Mouse (Mus musculus) midbrain, embryonic 13.5 days (tissue): Measurements from ENCODE around the gene Dennd4c. TPM values are rescaled to one million over a fixed set of nuclear protein-coding genes. Genes with fewer than 3 reads are reported as not detected.

Source experiments
- ATAC-seq: fragments of 200-750 bp; cut with Nextera tagmentation; 2 replicates; pipeline ENCODE4 v1.8.0; 2017; ENCODE audit warnings: mild to moderate bottlenecking, moderate TSS enrichment, moderate library complexity
- H3K27ac ChIP-seq: fragments of 300-500 bp; sonication (generic); 2 replicates; pipeline ENCODE4 v1.5.1; 2015; ENCODE audit warnings: inconsistent platforms, mild to moderate bottlenecking, moderate library complexity
- H3K27me3 ChIP-seq: fragments of 300-500 bp; sonication (generic); 2 replicates; pipeline ENCODE4 v1.6.1; 2015; ENCODE audit warnings: mild to moderate bottlenecking, inconsistent platforms
- H3K36me3 ChIP-seq: fragments of 300-500 bp; sonication (generic); 2 replicates; pipeline ENCODE4 v1.6.1; 2015; ENCODE audit warnings: mild to moderate bottlenecking, inconsistent platforms
- H3K4me1 ChIP-seq: fragments of 300-500 bp; sonication (generic); replicated peaks from 2 replicates; pipeline ENCODE4 v1.6.1; 2015; ENCODE audit warnings: inconsistent platforms
- H3K4me2 ChIP-seq: fragments of 300-500 bp; sonication (generic); replicated peaks from 2 replicates; pipeline ENCODE4 v1.6.1; 2015; ENCODE audit warnings: moderate library complexity, mild to moderate bottlenecking, inconsistent platforms
- H3K4me3 ChIP-seq: fragments of 300-500 bp; sonication (generic); replicated peaks from 2 replicates; pipeline ENCODE4 v1.5.1; 2015; ENCODE audit warnings: mild to moderate bottlenecking, inconsistent platforms
- H3K9ac ChIP-seq: fragments of 300-500 bp; sonication (generic); replicated peaks from 2 replicates; pipeline ENCODE4 v1.6.1; 2015; ENCODE audit warnings: mild to moderate bottlenecking, inconsistent platforms
- H3K9me3 ChIP-seq: fragments of 300-500 bp; sonication (generic); 2 replicates; pipeline ENCODE4 v1.6.1; 2016; ENCODE audit warnings: mild to moderate bottlenecking, inconsistent platforms
- WGBS: fragments of 180-500 bp; shearing (Covaris S2); methylation state at CpG from one replicate; pipeline ENCODE4 v1.1.7; 2015; 5-methylcytosine and 5-hydroxymethylcytosine counted together
- polyA plus RNA-seq: library from polyadenylated mRNA; unstranded; fragments of >200 nt; fragmentation: Nextera tagmentation; extraction: Ambion mirVana; gene quantifications from 2 replicates; pipeline ENCODE4 v1.2.1, GENCODE M21; 2015

The Dennd4c gene
- polyA plus RNA-seq, 1 experiment from 2014 or later = 3.5 TPM

DNA sequence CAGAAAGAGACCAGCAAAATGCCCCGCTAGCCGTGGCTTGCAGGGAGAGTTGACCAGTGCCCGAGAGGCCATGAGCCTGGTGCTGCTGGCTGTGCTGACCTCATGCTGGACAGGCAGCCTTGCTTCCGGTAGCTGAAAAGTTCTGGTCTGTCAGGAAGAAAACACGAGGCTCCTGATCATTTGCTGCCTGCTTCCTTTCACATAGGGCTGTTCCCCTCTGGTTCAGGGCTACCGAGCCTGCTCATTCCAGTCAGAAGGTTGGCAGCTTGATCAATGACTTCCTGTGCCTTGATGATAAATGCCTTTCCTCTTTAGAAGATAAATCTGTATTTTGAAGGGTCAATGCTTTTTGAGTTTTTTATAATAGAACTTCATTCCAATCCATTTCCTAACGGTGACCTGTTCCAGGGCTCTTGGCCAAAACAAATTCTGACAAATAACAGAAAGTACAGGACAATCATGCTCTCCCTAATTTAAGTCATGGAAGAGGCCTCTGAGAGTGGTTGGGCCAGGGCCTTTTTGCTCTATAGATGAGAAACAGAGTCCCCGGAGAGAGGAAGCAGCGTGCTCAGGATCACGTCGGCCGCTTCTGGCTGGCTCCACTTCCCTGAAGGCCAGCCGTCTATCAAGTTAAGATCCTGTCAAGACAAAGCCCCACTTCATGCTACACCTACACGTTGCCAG, 150.6 kb downstream of the Dennd4c start:
- no peaks in the 10 kb centered on the region for H3K4me1 ChIP-seq
- no peak overlapping the region for H3K9ac ChIP-seq
- no peak overlapping the region for H3K4me3 ChIP-seq
- H3K9me3 ChIP-seq = no peaks in the 10 kb centered on the region
- no peaks in the 10 kb centered on the region for H3K36me3 ChIP-seq
- H3K27me3 ChIP-seq = no peaks in the 10 kb centered on the region
- H3K4me2 ChIP-seq = no peak overlapping the region
- 79% methylated on average over 14 of the region's 14 CpGs for WGBS
- no peak overlapping the region for H3K27ac ChIP-seq
- no peak for ATAC-seq

Other genes with a start within 250 kb of the Dennd4c start
- gene Saxo1, start 190.2 kb upstream of the Dennd4c start, polyA plus RNA-seq = not detected in 2 replicates
- 104 and 116 TPM in 2 replicates for gene Rraga, start 172.9 kb upstream of the Dennd4c start, polyA plus RNA-seq
- 11.5 and 12.0 TPM in 2 replicates for gene Haus6, start 136.5 kb upstream of the Dennd4c start, polyA plus RNA-seq
- gene Plin2, start 78.5 kb upstream of the Dennd4c start, polyA plus RNA-seq = 40.3 and 41.8 TPM in 2 replicates
- gene Rps6, start 108.9 kb downstream of the Dennd4c start, polyA plus RNA-seq = 459 and 472 TPM in 2 replicates
- 19.4 and 19.9 TPM in 2 replicates for gene Acer2, start 125.8 kb downstream of the Dennd4c start, polyA plus RNA-seq